Mouse (Mus musculus): ENCODE measurements around the gene Tmem255b.

The Tmem255b gene

GRCm38 (mm10) chr8:13492198-13492995, 57.4 kb downstream of the Tmem255b start:
- no peak for DNase-seq

GRCm38 (mm10) chr8:13493011-13493410, 58.0 kb downstream of the Tmem255b start:
- DNase-seq = peak; percentile 54

GRCm38 (mm10) chr8:13493858-13494631, 59.1 kb downstream of the Tmem255b start, which contains the start of gene Gas6:
Gene Gas6, minus strand, starts transcription at chr8:13494490.
- DNase-seq = peak; percentile 74

GRCm38 (mm10) chr8:13501221-13501620, 66.2 kb downstream of the Tmem255b start:
- no peak for DNase-seq

GRCm38 (mm10) chr8:13503936-13504606, 69.1 kb downstream of the Tmem255b start:
- DNase-seq = no peak

GRCm38 (mm10) chr8:13504894-13505674, 70.1 kb downstream of the Tmem255b start:
- DNase-seq = no peak

GRCm38 (mm10) chr8:13506849-13507248, 71.9 kb downstream of the Tmem255b start:
- DNase-seq = no peak

- DNase-seq = no peak
Measured at GRCm38 (mm10) chr8:13507284-13507937, 72.4 kb downstream of the Tmem255b start.

- DNase-seq = peak; percentile 79
Measured at GRCm38 (mm10) chr8:13512016-13512415, 77.0 kb downstream of the Tmem255b start.

GRCm38 (mm10) chr8:13512677-13513076, 77.7 kb downstream of the Tmem255b start:
- DNase-seq = peak; percentile 93

- no peak for DNase-seq
Measured at GRCm38 (mm10) chr8:13513556-13514370, 78.8 kb downstream of the Tmem255b start.

- DNase-seq = peak; percentile 67
Measured at GRCm38 (mm10) chr8:13516011-13516442, 81.0 kb downstream of the Tmem255b start.

- DNase-seq = no peak
Measured at GRCm38 (mm10) chr8:13516728-13517127, 81.7 kb downstream of the Tmem255b start.

- DNase-seq = no peak
Measured at GRCm38 (mm10) chr8:13517284-13517781, 82.3 kb downstream of the Tmem255b start.

Data from cerebellum, adult 9-10 months (tissue).